Mouse (Mus musculus) midbrain, postnatal 0 days (tissue): ENCODE data around the gene Fbxw4. TPM values are rescaled to one million over a fixed set of nuclear protein-coding genes. Genes with fewer than 3 reads are reported as not detected.
A peak's percentile ranks its signal among the peaks of the same experiment; 100 is the strongest.

Experiments used
- ATAC-seq: fragments of 200-750 bp; cut with Nextera tagmentation; 2 replicates; pipeline ENCODE4 v1.8.0; 2017; ENCODE audit warnings: moderate number of reproducible peaks, mild to moderate bottlenecking, moderate TSS enrichment, moderate library complexity; ENCODE audit not compliant: low FRiP score
- DNase-seq: peaks from one replicate; pipeline ENCODE4 v3.0.0-alpha.2; 2015; ENCODE audit warnings: low spot score
- H3K27ac ChIP-seq: fragments of 300-500 bp; sonication (generic); 2 replicates; pipeline ENCODE4 v1.5.1; 2014; ENCODE audit warnings: low read depth, mild to moderate bottlenecking, low read length, mixed read lengths
- H3K27me3 ChIP-seq: fragments of 300-500 bp; sonication (generic); 2 replicates; pipeline ENCODE4 v1.6.1; 2014; ENCODE audit warnings: low read length, control low read depth, mixed read lengths; ENCODE audit not compliant: insufficient read depth
- H3K36me3 ChIP-seq: fragments of 300-500 bp; sonication (generic); 2 replicates; pipeline ENCODE4 v1.6.1; 2014; ENCODE audit warnings: low read length, control low read depth, mixed read lengths; ENCODE audit not compliant: insufficient read depth
- H3K4me1 ChIP-seq: fragments of 300-500 bp; sonication (generic); 2 replicates; pipeline ENCODE4 v1.6.1; 2014; ENCODE audit warnings: mild to moderate bottlenecking, control low read depth, antibody characterized with exemption, low read length, mixed read lengths; ENCODE audit not compliant: insufficient read depth
- H3K4me2 ChIP-seq: fragments of 300-500 bp; sonication (generic); 2 replicates; pipeline ENCODE4 v1.6.1; 2014; ENCODE audit warnings: low read depth, mild to moderate bottlenecking, low read length, mixed read lengths; ENCODE audit not compliant: poor library complexity, severe bottlenecking
- H3K4me3 ChIP-seq: fragments of 300-500 bp; sonication (generic); 2 replicates; pipeline ENCODE4 v1.5.1; 2014; ENCODE audit warnings: low read depth, mild to moderate bottlenecking, low read length, moderate library complexity
- H3K9ac ChIP-seq: fragments of 300-500 bp; sonication (generic); replicated peaks from 2 replicates; pipeline ENCODE4 v1.6.1; 2014; ENCODE audit warnings: mild to moderate bottlenecking, low read length, moderate library complexity, mixed read lengths; ENCODE audit not compliant: poor library complexity, severe bottlenecking
- H3K9me3 ChIP-seq: fragments of 300-500 bp; sonication (generic); 2 replicates; pipeline ENCODE4 v1.6.1; 2016; ENCODE audit warnings: low read length, control low read depth
- CTCF ChIP-seq: IDR thresholded peaks from 2 replicates; pipeline ENCODE4 v1.5.1; 2016; ENCODE audit warnings: antibody characterized with exemption, mild to moderate bottlenecking
- WGBS: fragments of 180-500 bp; shearing (Covaris S2); extraction: QIAGEN DNeasy Blood & Tissue Kit; methylation state at CpG from one replicate; pipeline ENCODE4 v1.1.7; 2014; 5-methylcytosine and 5-hydroxymethylcytosine counted together
- polyA plus RNA-seq: library from polyadenylated mRNA; unstranded; fragments of >200 nt; fragmentation: Nextera tagmentation; extraction: Ambion mirVana; gene quantifications from 2 replicates; pipeline ENCODE4 v1.2.1, GENCODE M21; 2015
- total RNA-seq: library from RNA; depleted of rRNA; stranded (reverse); fragments of >200 nt; gene quantifications from 2 replicates; pipeline ENCODE4 v1.2.3, GENCODE M21; 2014

Gene Fbxw4
- total and polyA plus RNA-seq, 2 experiments from 2014 or later = 5.6 to 41.8 TPM

DNA sequence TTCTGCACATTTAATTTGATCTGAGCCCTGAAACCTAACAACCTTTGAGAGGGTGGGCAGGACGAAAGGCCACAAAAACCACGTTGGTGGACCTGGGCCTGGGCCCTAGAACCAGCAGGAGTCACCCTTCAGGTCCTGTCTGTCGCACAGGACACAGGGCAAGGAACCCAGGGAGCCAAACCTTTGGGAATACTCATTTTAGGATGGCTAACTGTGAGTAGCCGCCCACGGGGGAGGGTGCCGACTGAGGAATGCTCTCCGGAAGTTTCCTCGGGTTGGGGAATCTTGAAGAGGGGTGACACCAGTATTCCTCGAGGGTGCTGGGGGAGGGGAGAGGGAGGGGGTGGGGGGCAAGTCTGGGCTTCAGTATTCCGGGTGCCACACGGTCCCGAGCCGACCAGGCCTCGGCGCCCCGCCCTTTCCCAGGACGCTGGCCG, 793 bp downstream of the Fbxw4 start:
- peak; percentile 86 for ATAC-seq
- H3K4me1 ChIP-seq = peaks cover 5% of the 10 kb centered on the region; the same call in 1 of the 2 replicates
- no peaks in the 10 kb centered on the region for H3K27me3 ChIP-seq
- H3K27ac ChIP-seq = peak overlapping the region; percentile 98
- peak overlapping the region; percentile 88 for H3K4me3 ChIP-seq
- TF ChIP-seq CTCF = no peak
- WGBS = under 1% methylated on average over 16 of the region's 18 CpGs
- no peaks in the 10 kb centered on the region for H3K36me3 ChIP-seq
- H3K4me2 ChIP-seq = peak overlapping the region; percentile 76
- peak; percentile 16 for DNase-seq
- H3K9ac ChIP-seq = peak overlapping the region; percentile 99
- H3K9me3 ChIP-seq = no peaks in the 10 kb centered on the region

DNA sequence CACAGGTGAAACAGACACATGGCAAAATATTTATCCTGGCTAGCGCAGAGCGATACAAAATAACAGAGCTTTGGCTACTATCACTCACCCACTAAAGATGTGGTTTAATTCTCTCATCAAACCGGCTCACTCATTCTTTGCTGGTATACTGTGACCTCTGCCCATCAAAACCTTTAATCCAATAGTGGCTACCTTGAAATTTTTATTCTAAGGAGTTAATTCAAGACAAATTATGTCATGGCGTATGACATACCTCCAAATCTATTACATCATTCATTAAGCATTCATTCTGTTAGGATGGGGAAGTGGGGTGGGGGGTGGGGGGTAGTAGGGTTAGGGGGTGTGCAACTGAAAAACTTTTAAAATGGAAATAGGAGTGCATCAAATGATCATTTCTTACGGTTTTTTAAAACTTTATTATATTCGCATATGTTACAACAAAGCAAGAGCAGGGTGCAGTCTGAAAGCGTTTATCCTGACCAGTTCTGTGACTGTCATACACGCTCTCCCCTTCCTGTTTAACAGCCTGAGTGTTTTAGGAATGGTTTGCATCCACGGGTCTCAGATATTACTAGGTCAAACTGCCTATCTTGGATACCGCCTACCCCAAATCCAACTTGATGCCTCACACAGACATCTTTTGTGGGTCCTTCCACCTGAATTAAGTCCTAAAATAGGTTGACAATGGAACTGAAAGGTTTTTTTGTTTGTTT, 1.4 kb downstream of the Fbxw4 start:
- no peak for DNase-seq

DNA sequence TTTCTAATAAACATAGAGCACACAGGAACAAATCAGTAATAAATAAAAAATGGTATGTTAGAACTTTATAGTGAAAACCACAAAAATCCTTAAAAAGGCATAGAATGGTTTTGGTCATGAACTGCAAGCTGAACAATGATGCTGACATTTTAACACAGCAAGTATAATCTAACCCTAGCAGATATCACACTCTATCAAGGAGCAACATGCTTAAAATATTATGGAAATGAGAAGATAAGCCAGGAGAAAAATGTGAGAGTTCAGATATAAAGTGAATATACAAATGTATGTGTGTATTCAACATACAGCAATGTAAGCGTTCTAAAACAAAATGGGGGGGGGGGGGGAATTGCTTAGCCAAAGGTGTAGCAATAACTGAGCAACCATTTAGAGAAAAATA, 2.3 kb downstream of the Fbxw4 start:
- DNase-seq = no peak
- no peaks in the 10 kb centered on the region for H3K27me3 ChIP-seq
- H3K4me2 ChIP-seq = no peak overlapping the region

More for the DNA sequence above, 1.4 kb downstream of the Fbxw4 start:
- TF ChIP-seq CTCF = no peak
- ATAC-seq = no peak
- Histone ChIP-seq H3K27ac (0 out of 2 replicates have a peak overlapping the region, but pooled peaks have one; percentile 98), H3K9me3 (no peaks in the 10 kb centered on the region), H3K9ac (peak overlapping the region; percentile 99; the same call in 1 of the 2 replicates), H3K4me3 (peak overlapping the region; percentile 88), H3K27me3 (no peaks in the 10 kb centered on the region), H3K4me1 (peaks cover 5% of the 10 kb centered on the region; the same call in 1 of the 2 replicates), H3K4me2 (peak overlapping the region; percentile 76), H3K36me3 (no peaks in the 10 kb centered on the region)
- whole genome bisulfite sequencing = 54% methylated on average over 10 of the region's 10 CpGs

DNA sequence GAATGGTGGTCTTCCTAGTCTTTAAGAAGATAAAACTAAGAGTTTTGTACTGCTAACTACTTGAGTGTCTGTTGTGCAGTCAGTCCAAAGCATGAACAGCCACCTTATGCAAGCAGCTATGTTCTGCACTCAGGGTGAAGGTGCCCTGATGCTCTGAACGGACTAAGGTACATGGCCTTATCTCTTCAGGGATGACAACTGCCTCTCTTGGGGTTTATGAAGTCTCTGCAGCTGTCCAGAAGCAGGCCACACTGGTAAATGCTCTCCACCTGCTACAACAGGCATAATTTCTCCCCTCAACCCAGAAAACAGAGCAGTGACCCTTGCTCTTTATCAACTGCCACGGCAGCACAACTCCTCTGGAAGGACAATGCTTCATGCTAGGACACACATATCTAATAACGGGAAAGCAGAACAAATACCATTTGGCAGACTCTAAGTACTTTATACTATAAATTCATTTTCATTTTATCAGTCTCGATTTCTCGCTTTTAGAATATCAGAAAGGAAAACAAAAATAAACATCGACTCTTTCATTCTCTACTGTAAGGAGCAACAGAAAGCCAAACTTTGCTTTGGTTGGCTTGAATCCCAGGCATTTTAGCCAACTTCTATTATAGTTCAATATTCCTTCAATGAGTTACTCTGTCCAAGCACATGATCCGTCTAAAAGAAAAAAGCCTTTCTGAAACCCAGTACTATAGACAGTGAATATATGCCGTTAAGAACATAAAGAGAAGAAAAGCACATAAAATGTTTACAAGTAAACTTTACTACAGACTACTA, 3.1 kb downstream of the Fbxw4 start:
- Histone ChIP-seq H3K27me3 (no peaks in the 10 kb centered on the region), H3K4me3 (no peak overlapping the region), H3K4me1 (peaks cover 5% of the 10 kb centered on the region; the same call in 1 of the 2 replicates), H3K4me2 (peak overlapping the region; percentile 6; the same call in 1 of the 2 replicates), H3K27ac (no peak overlapping the region), H3K9ac (no peak overlapping the region), H3K9me3 (no peaks in the 10 kb centered on the region), H3K36me3 (no peaks in the 10 kb centered on the region)
- no peak for TF ChIP-seq CTCF
- WGBS = 57% methylated on average over 8 of the region's 8 CpGs
- DNase-seq (no peak), ATAC-seq (no peak)

More for the DNA sequence above, 2.3 kb downstream of the Fbxw4 start:
- H3K27ac ChIP-seq = no peak overlapping the region
- no peaks in the 10 kb centered on the region for H3K36me3 ChIP-seq
- no peak for ATAC-seq
- no peaks in the 10 kb centered on the region for H3K9me3 ChIP-seq
- peaks cover 5% of the 10 kb centered on the region; the same call in 1 of the 2 replicates for H3K4me1 ChIP-seq
- TF ChIP-seq CTCF = no peak
- no peak overlapping the region for H3K4me3 ChIP-seq
- H3K9ac ChIP-seq = no peak overlapping the region
- 74% methylated on average over 1 of the region's 1 CpGs for WGBS

DNA sequence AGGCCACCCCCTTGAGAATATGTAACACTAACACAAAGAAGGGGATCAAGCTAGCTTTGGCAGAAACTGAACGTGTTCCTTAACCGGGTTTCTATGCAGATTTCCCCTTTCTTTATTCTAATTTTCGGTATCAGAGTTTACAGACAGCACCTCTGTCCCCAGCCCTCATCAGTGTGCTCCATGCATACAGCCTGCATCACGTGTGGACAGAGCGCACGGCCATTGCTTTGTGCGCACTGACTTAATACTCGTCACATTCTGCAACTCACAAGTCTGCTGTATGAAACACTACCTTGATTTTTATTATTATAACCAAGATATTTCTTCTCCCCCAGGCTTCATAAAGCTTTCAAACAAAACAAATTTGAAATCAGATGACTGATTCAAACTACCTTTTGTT, 4.2 kb downstream of the Fbxw4 start:
- Histone ChIP-seq H3K4me2 (peak overlapping the region; percentile 15), H3K9me3 (no peaks in the 10 kb centered on the region), H3K4me1 (peaks cover 5% of the 10 kb centered on the region; the same call in 1 of the 2 replicates), H3K27ac (no peak overlapping the region), H3K36me3 (no peaks in the 10 kb centered on the region), H3K4me3 (0 out of 2 replicates have a peak overlapping the region, but pooled peaks have one; percentile 5), H3K27me3 (no peaks in the 10 kb centered on the region), H3K9ac (no peak overlapping the region)
- ATAC-seq (no peak), DNase-seq (no peak)
- TF ChIP-seq CTCF = no peak
- 42% methylated on average over 8 of the region's 8 CpGs for WGBS
